ENCODE assay signal across 19 mouse cellular contexts in the genomic region with DNA sequence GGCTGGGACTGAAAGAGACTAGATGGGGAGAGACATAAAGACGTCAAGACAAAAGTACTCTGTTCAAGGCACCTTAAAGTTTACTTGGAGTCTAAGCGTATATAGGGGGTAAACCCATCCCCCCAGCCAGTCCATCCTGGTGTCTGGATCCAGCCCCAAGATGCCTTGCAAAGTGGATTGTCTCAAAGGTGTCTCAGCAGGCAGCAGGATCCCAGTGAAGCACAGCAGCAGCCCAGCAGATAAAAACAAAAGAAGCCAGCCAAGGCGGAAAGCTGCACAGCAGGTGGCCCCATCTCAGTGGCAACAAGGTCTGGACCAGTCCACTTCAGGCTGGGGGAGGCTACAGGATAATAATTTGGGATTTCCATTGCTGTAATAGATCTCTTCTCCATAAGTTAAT.
DNase-seq lines count a peak whose midpoint lies in the region; ATAC-seq and TF ChIP-seq lines count a peak whose summit lies in the region.
"Had no signal": no experiment of that assay in that cellular context is flagged by ENCODE, and none has a peak within 500 bp of the region (broad histone marks: within the 10 kb centered on the region; RNA-seq: fewer than 3 reads in every experiment).

No protein-coding gene starts in this region.

- no peak overlapping the region for H3K27ac ChIP-seq in hindbrain, embryonic 10.5 days
- no peak overlapping the region for H3K27ac ChIP-seq in hindbrain, postnatal 0 days
- H3K27ac ChIP-seq: embryonic facial prominence, embryonic 12.5 days; forebrain, embryonic 15.5 days; heart, embryonic 10.5 days; hindbrain, embryonic 15.5 days had no signal

- no peak overlapping the region for H3K4me3 ChIP-seq in hindbrain, embryonic 10.5 days
- no peak overlapping the region for H3K4me3 ChIP-seq in hindbrain, postnatal 0 days (ENCODE audit: low read length)
- H3K4me3 ChIP-seq: embryonic facial prominence, embryonic 12.5 days; forebrain, embryonic 15.5 days; heart, embryonic 10.5 days; hindbrain, embryonic 15.5 days had no signal

- no peak overlapping the region for H3K4me2 ChIP-seq in hindbrain, postnatal 0 days (ENCODE audit: low read depth, low read length)
- H3K4me2 ChIP-seq: embryonic facial prominence, embryonic 12.5 days; forebrain, embryonic 15.5 days; hindbrain, embryonic 15.5 days had no signal

- no peak overlapping the region for H3K9ac ChIP-seq in hindbrain, postnatal 0 days (replicated peaks; ENCODE audit: low read length)
- H3K9ac ChIP-seq: embryonic facial prominence, embryonic 12.5 days; forebrain, embryonic 15.5 days; hindbrain, embryonic 15.5 days had no signal

- WGBS in hindbrain, embryonic 10.5 days = 12% methylated on average over 3 of the region's 3 CpGs
- 2% methylated on average over 3 of the region's 3 CpGs for WGBS in hindbrain, postnatal 0 days

- no peaks in the 10 kb centered on the region for H3K27me3 ChIP-seq in hindbrain, embryonic 10.5 days (ENCODE audit: insufficient read depth, poor library complexity, severe bottlenecking)
- H3K27me3 ChIP-seq in hindbrain, postnatal 0 days (ENCODE audit: insufficient read depth, low read length) = no peaks in the 10 kb centered on the region
- H3K27me3 ChIP-seq: embryonic facial prominence, embryonic 12.5 days; forebrain, embryonic 15.5 days; hindbrain, embryonic 15.5 days; Patski had no signal

- peaks cover 5% of the 10 kb centered on the region; the same call in 1 of the 2 replicates for H3K4me1 ChIP-seq in hindbrain, embryonic 10.5 days (replicated peaks)
- no peaks in the 10 kb centered on the region for H3K4me1 ChIP-seq in hindbrain, postnatal 0 days (ENCODE audit: insufficient read depth, low read length)
- H3K4me1 ChIP-seq: embryonic facial prominence, embryonic 12.5 days; forebrain, embryonic 15.5 days; heart, embryonic 10.5 days; hindbrain, embryonic 15.5 days had no signal

- no peaks in the 10 kb centered on the region for H3K36me3 ChIP-seq in hindbrain, embryonic 10.5 days
- no peaks in the 10 kb centered on the region for H3K36me3 ChIP-seq in hindbrain, postnatal 0 days (ENCODE audit: insufficient read depth, low read length)
- H3K36me3 ChIP-seq: embryonic facial prominence, embryonic 12.5 days; forebrain, embryonic 15.5 days; heart, embryonic 10.5 days; hindbrain, embryonic 15.5 days had no signal

- no peak for TF ChIP-seq CTCF in hindbrain, postnatal 0 days (IDR thresholded peaks at IDR 0.05; ENCODE audit: low read depth)

- peak; percentile 6 for DNase-seq in hindbrain, embryonic 10.5 days (ENCODE audit: low spot score)
- no peak for DNase-seq in hindbrain, postnatal 0 days (ENCODE audit: low spot score)
- DNase-seq in retina, embryonic 14.5 days (ENCODE audit: low spot score) = peak; percentile 3
- no peak for DNase-seq in retina, postnatal 1 day
- peak; percentile 77 for DNase-seq in R1 (ENCODE audit: low read depth, low spot score)
- DNase-seq: adrenal gland, adult 8-10 months; adrenal gland, postnatal 36 days; cerebellum, adult 8-10 months; cerebellum, postnatal 25 days; gastrocnemius, postnatal 10 days; heart, adult 18-20 months; heart, postnatal 10 days; kidney, adult 11 months had no signal

- ATAC-seq in hindbrain, postnatal 0 days = no peak
- ATAC-seq in megakaryocyte progenitor cell, adult 5-6 weeks (replicated peaks; ENCODE audit: poor library complexity) = no peak
- ATAC-seq: forebrain, embryonic 15.5 days; Patski had no signal

- H3K9me3 ChIP-seq in hindbrain, embryonic 10.5 days = no peaks in the 10 kb centered on the region
- no peaks in the 10 kb centered on the region for H3K9me3 ChIP-seq in hindbrain, postnatal 0 days (ENCODE audit: low read length)
- H3K9me3 ChIP-seq: embryonic facial prominence, embryonic 12.5 days; forebrain, embryonic 15.5 days; heart, embryonic 10.5 days; hindbrain, embryonic 15.5 days had no signal

Comparison
In these comparisons a context has a peak if more than half of its experiments do, and no peak if none do; other contexts are left out.
1. DNase-seq: peak in hindbrain, embryonic 10.5 days (single experiment), retina, embryonic 14.5 days (single experiment) and R1 (single experiment); none in hindbrain, postnatal 0 days (single experiment) and retina, postnatal 1 day (single experiment).